Mouse (Mus musculus): ENCODE data around the gene B4galnt3. TPM values are rescaled to one million over a fixed set of nuclear protein-coding genes. Genes with fewer than 3 reads are reported as not detected.

The B4galnt3 gene
- polyA plus RNA-seq, 1 experiment from 2014 or later: 0.31 TPM

- Histone ChIP-seq H3K36me3 (no peaks in the 10 kb centered on the region), H3K4me1 (peaks cover 21% of the 10 kb centered on the region), H3K27ac (replicated peaks) (no peak overlapping the region), H3K27me3 (replicated peaks) (0 out of 2 replicates have a peak, but pooled peaks cover 3% of the 10 kb centered on the region), H3K9ac (no peak overlapping the region), H3K4me3 (no peak overlapping the region), H3K9me3 (no peaks in the 10 kb centered on the region), H3K4me2 (no peak overlapping the region)
- ATAC-seq (ENCODE audit: extremely low read depth, insufficient number of reproducible peaks, low FRiP score, low TSS enrichment): no peak
- 28% methylated on average over 6 of the region's 6 CpGs for WGBS
Measured at GRCm38 (mm10) chr6:120222669-120223068, 71.7 kb downstream of the B4galnt3 start.

- Histone ChIP-seq H3K27me3 (replicated peaks) (0 out of 2 replicates have a peak, but pooled peaks cover 3% of the 10 kb centered on the region), H3K27ac (replicated peaks) (no peak overlapping the region), H3K4me2 (no peak overlapping the region), H3K9me3 (no peaks in the 10 kb centered on the region), H3K4me1 (peaks cover 27% of the 10 kb centered on the region), H3K4me3 (no peak overlapping the region), H3K9ac (no peak overlapping the region), H3K36me3 (no peaks in the 10 kb centered on the region)
- 72% methylated on average over 2 of the region's 2 CpGs for WGBS
- ATAC-seq (ENCODE audit: extremely low read depth, insufficient number of reproducible peaks, low FRiP score, low TSS enrichment): no peak
Measured at GRCm38 (mm10) chr6:120219281-120219680, 75.1 kb downstream of the B4galnt3 start.

- no peak for ATAC-seq (ENCODE audit: extremely low read depth, insufficient number of reproducible peaks, low FRiP score, low TSS enrichment)
- Histone ChIP-seq H3K4me3 (no peak overlapping the region), H3K9me3 (no peaks in the 10 kb centered on the region), H3K27ac (replicated peaks) (no peak overlapping the region), H3K27me3 (replicated peaks) (no peaks in the 10 kb centered on the region), H3K4me1 (peaks cover 20% of the 10 kb centered on the region), H3K9ac (no peak overlapping the region), H3K4me2 (no peak overlapping the region), H3K36me3 (no peaks in the 10 kb centered on the region)
- WGBS: 33% methylated on average over 1 of the region's 1 CpGs
Measured at GRCm38 (mm10) chr6:120216702-120217101, 77.7 kb downstream of the B4galnt3 start.

- H3K9me3 ChIP-seq: no peaks in the 10 kb centered on the region
- H3K4me2 ChIP-seq: no peak overlapping the region
- H3K9ac ChIP-seq: no peak overlapping the region
- peaks cover 8% of the 10 kb centered on the region for H3K4me1 ChIP-seq
- H3K36me3 ChIP-seq: no peaks in the 10 kb centered on the region
- no peak overlapping the region for H3K27ac ChIP-seq (replicated peaks)
- no peak overlapping the region for H3K4me3 ChIP-seq
- 64% methylated on average over 6 of the region's 6 CpGs for WGBS
- ATAC-seq (ENCODE audit: extremely low read depth, insufficient number of reproducible peaks, low FRiP score, low TSS enrichment): no peak
- no peaks in the 10 kb centered on the region for H3K27me3 ChIP-seq (replicated peaks)
Measured at GRCm38 (mm10) chr6:120211536-120211935, 82.8 kb downstream of the B4galnt3 start.

- no peak for ATAC-seq (ENCODE audit: extremely low read depth, insufficient number of reproducible peaks, low FRiP score, low TSS enrichment)
- Histone ChIP-seq H3K27me3 (replicated peaks) (peaks cover 22% of the 10 kb centered on the region; the same call in 1 of the 2 replicates), H3K4me1 (no peaks in the 10 kb centered on the region), H3K36me3 (no peaks in the 10 kb centered on the region), H3K27ac (replicated peaks) (no peak overlapping the region), H3K4me2 (no peak overlapping the region), H3K4me3 (no peak overlapping the region), H3K9me3 (no peaks in the 10 kb centered on the region), H3K9ac (no peak overlapping the region)
- WGBS: 83% methylated on average over 5 of the region's 5 CpGs
Measured at GRCm38 (mm10) chr6:120206586-120206985, 87.8 kb downstream of the B4galnt3 start.

- no peak overlapping the region for H3K27ac ChIP-seq (replicated peaks)
- no peak overlapping the region for H3K9ac ChIP-seq
- 0 out of 2 replicates have a peak, but pooled peaks cover 3% of the 10 kb centered on the region for H3K4me1 ChIP-seq
- H3K27me3 ChIP-seq (replicated peaks): peaks cover 22% of the 10 kb centered on the region; the same call in 1 of the 2 replicates
- no peaks in the 10 kb centered on the region for H3K36me3 ChIP-seq
- WGBS: 77% methylated on average over 8 of the region's 8 CpGs
- no peak overlapping the region for H3K4me2 ChIP-seq
- ATAC-seq (ENCODE audit: extremely low read depth, insufficient number of reproducible peaks, low FRiP score, low TSS enrichment): no peak
- no peaks in the 10 kb centered on the region for H3K9me3 ChIP-seq
- no peak overlapping the region for H3K4me3 ChIP-seq
Measured at GRCm38 (mm10) chr6:120202406-120202805, 92.0 kb downstream of the B4galnt3 start.

GRCm38 (mm10) chr6:120201956-120202355 is 92.4 kb downstream of the B4galnt3 start:
- Histone ChIP-seq H3K27ac (replicated peaks) (no peak overlapping the region), H3K27me3 (replicated peaks) (peaks cover 22% of the 10 kb centered on the region; the same call in 1 of the 2 replicates), H3K36me3 (no peaks in the 10 kb centered on the region), H3K9me3 (no peaks in the 10 kb centered on the region), H3K4me3 (no peak overlapping the region), H3K9ac (no peak overlapping the region), H3K4me2 (no peak overlapping the region), H3K4me1 (0 out of 2 replicates have a peak, but pooled peaks cover 3% of the 10 kb centered on the region)
- ATAC-seq (ENCODE audit: extremely low read depth, insufficient number of reproducible peaks, low FRiP score, low TSS enrichment): no peak
- WGBS: 63% methylated on average over 6 of the region's 6 CpGs

GRCm38 (mm10) chr6:120199638-120200394 is 94.5 kb downstream of the B4galnt3 start:
- no peaks in the 10 kb centered on the region for H3K9me3 ChIP-seq
- WGBS: 49% methylated on average over 10 of the region's 10 CpGs
- no peaks in the 10 kb centered on the region for H3K36me3 ChIP-seq
- H3K9ac ChIP-seq: no peak overlapping the region
- H3K27ac ChIP-seq (replicated peaks): no peak overlapping the region
- no peak overlapping the region for H3K4me3 ChIP-seq
- no peak overlapping the region for H3K4me2 ChIP-seq
- no peak for ATAC-seq (ENCODE audit: extremely low read depth, insufficient number of reproducible peaks, low FRiP score, low TSS enrichment)
- 0 out of 2 replicates have a peak, but pooled peaks cover 5% of the 10 kb centered on the region for H3K4me1 ChIP-seq
- peaks cover 17% of the 10 kb centered on the region; the same call in 1 of the 2 replicates for H3K27me3 ChIP-seq (replicated peaks)

GRCm38 (mm10) chr6:120197964-120198363 is 96.4 kb downstream of the B4galnt3 start:
- H3K27me3 ChIP-seq (replicated peaks): peaks cover 6% of the 10 kb centered on the region; the same call in 1 of the 2 replicates
- H3K9me3 ChIP-seq: no peaks in the 10 kb centered on the region
- 29% methylated on average over 9 of the region's 9 CpGs for WGBS
- H3K36me3 ChIP-seq: no peaks in the 10 kb centered on the region
- H3K4me1 ChIP-seq: peaks cover 11% of the 10 kb centered on the region
- ATAC-seq (ENCODE audit: extremely low read depth, insufficient number of reproducible peaks, low FRiP score, low TSS enrichment): no peak
- H3K27ac ChIP-seq (replicated peaks): no peak overlapping the region
- H3K4me2 ChIP-seq: no peak overlapping the region
- H3K9ac ChIP-seq: no peak overlapping the region
- no peak overlapping the region for H3K4me3 ChIP-seq

GRCm38 (mm10) chr6:120196837-120197236 is 97.5 kb downstream of the B4galnt3 start:
- Histone ChIP-seq H3K4me1 (peaks cover 22% of the 10 kb centered on the region), H3K4me3 (no peak overlapping the region), H3K9ac (no peak overlapping the region), H3K27me3 (replicated peaks) (no peaks in the 10 kb centered on the region; the same call in 1 of the 2 replicates), H3K4me2 (no peak overlapping the region), H3K9me3 (no peaks in the 10 kb centered on the region), H3K36me3 (no peaks in the 10 kb centered on the region), H3K27ac (replicated peaks) (no peak overlapping the region)
- ATAC-seq (ENCODE audit: extremely low read depth, insufficient number of reproducible peaks, low FRiP score, low TSS enrichment): no peak
- 23% methylated on average over 2 of the region's 2 CpGs for WGBS

GRCm38 (mm10) chr6:120194963-120195362 is 99.4 kb downstream of the B4galnt3 start:
- Histone ChIP-seq H3K27ac (replicated peaks) (no peak overlapping the region), H3K4me1 (peaks cover 39% of the 10 kb centered on the region), H3K4me2 (no peak overlapping the region), H3K4me3 (no peak overlapping the region), H3K27me3 (replicated peaks) (no peaks in the 10 kb centered on the region; the same call in 1 of the 2 replicates), H3K9ac (no peak overlapping the region; the same call in 1 of the 2 replicates), H3K36me3 (no peaks in the 10 kb centered on the region), H3K9me3 (no peaks in the 10 kb centered on the region)
- 28% methylated on average over 7 of the region's 7 CpGs for WGBS
- no peak for ATAC-seq (ENCODE audit: extremely low read depth, insufficient number of reproducible peaks, low FRiP score, low TSS enrichment)

- Histone ChIP-seq H3K9me3 (no peaks in the 10 kb centered on the region), H3K4me2 (no peak overlapping the region), H3K4me3 (no peak overlapping the region), H3K36me3 (no peaks in the 10 kb centered on the region), H3K27ac (replicated peaks) (no peak overlapping the region), H3K4me1 (peaks cover 39% of the 10 kb centered on the region), H3K9ac (no peak overlapping the region), H3K27me3 (replicated peaks) (no peaks in the 10 kb centered on the region; the same call in 1 of the 2 replicates)
- WGBS: 50% methylated on average over 10 of the region's 10 CpGs
- ATAC-seq (ENCODE audit: extremely low read depth, insufficient number of reproducible peaks, low FRiP score, low TSS enrichment): no peak
Measured at GRCm38 (mm10) chr6:120194305-120194704, 100.1 kb downstream of the B4galnt3 start.

All from heart, embryonic 13.5 days (tissue).